Mouse (Mus musculus) adrenal gland, adult 2 months (tissue): Measurements from ENCODE around the gene Maip1. TPM values are rescaled to one million over a fixed set of nuclear protein-coding genes. Genes with fewer than 3 reads are reported as not detected.

ENCODE experiments used
- DNase-seq: peaks from one replicate; pipeline ENCODE4 v3.0.0; 2021
- polyA plus RNA-seq: library from polyadenylated mRNA; depleted of rRNA; stranded (reverse); fragments of >200 nt; gene quantifications from 2 replicates; pipeline ENCODE4 v1.2.3, GENCODE M21; 2012; rRNA removed
- total RNA-seq, 2 experiments: library from RNA; stranded (reverse); gene quantifications; 2 replicates each; pipeline ENCODE4 v1.2.3; 2021

Gene Maip1
- total and polyA plus RNA-seq, 3 experiments = 7.5 to 11.6 (median 10.3) TPM

GRCm38 (mm10) chr1:57428368-57429308, 22.5 kb downstream of the Maip1 start:
- peak; percentile 82 for DNase-seq

GRCm38 (mm10) chr1:57429786-57430483, 23.8 kb downstream of the Maip1 start:
- DNase-seq = peak; percentile 8

DNA sequence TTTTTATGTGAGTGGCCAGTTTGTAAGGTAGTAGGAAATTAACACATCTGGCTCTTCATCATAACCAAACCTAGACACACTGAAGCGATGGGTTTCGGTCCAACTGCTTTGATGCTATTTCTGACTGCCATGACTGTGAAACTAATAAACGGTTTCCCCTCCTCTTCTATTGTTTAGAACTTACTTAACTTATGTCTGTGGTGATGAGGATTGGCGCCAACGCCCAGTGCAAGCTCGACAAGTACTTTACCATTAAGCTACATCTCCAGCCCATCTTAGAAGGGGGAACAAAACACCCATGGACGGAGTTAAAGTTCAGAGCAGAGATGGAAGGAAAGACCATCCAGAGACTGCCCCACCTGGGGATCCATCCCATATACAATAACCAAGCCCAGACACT, 27.0 kb downstream of the Maip1 start:
- DNase-seq = no peak

DNA sequence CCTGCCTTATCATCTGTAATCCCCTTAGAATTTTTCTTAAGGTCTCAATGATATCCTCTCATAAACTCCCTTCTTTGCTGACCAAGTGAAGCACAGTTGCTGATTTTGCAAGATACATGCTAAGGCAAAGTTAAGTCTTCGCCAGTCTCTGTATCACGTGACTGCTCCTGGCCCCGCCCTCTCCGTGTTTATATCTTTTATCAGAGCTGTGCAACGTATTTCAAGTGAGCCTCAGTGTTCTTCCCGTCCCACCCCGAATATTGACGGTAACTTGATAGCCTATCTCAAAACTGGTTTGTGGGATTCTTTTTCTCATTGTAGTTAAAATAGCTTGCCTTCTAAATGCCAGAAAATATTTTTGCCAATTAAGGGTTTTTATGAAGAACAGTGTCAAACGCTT, 30.3 kb downstream of the Maip1 start:
- DNase-seq = peak; percentile 31

DNA sequence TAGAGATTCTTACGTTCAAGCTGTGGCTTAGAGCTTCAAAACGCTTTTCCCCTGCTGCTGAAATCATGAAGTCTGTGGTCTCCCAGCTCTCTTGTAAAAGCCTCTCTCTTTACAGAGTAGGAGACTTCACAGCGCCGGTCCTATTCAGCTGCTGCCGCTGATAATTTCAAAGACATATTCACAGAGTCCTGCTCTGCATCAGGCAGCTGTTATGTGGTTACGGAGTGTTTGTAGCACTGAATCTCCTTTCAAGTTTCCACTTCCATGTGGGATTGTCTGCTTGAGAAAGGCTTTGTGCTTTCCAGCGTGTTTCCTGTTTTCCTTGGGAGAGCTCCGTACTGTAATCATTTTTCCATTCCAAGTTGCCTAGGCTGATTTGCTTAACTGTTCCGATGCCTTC, 30.8 kb downstream of the Maip1 start:
- no peak for DNase-seq

GRCm38 (mm10) chr1:57439026-57439425, 32.9 kb downstream of the Maip1 start:
- no peak for DNase-seq

DNA sequence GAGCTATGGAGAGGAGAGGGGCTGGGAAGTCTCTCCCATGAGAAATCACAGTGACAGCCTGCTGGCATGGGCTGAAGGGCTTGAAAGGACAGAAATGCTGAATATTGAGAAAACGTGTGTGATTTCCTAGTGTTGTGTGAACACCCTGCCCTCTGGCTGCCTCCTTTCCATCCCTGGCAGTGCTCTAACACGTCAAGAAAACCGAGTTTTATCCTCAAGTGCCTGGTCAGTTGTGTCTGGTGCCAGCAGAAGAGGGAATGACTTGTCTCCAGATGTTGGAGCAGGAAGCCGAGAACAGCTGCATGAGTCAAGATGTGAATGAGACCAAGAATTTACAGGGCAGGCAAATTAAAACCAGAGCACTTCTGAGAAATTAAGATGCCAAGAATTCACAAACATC, 34.6 kb downstream of the Maip1 start:
- DNase-seq = no peak

- DNase-seq = no peak
Observed at GRCm38 (mm10) chr1:57445679-57446078, 39.6 kb downstream of the Maip1 start.

GRCm38 (mm10) chr1:57450241-57450640, 44.1 kb downstream of the Maip1 start:
- no peak for DNase-seq

DNA sequence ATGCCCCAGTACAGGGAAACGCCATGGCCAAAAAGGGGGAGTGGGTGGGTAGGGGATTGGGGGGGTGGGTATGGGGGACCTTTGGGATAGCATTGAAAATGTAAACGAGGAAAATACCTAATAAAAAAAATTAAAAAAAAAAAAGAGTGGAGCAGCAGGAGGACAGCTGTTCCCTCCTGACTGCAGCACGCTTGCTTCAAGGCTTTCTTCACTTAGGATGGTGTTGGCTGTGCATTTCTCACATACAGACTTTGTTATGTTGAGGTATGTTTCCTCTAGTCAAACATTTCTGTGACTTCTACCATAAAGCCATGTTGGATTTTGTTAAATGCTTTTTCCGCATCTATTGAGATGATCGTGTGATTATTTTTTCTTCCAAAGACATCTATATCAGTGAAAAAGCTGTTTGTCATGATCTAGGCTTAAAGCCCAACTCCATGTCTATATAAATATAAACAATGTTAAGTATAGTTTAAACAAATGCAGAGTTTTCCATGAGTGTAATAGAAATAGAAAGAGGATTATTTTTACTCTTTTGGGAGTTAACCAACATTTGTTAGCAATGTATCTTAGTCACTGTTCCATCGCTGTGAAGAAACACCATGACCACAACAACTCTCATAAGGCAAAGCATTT, 54.3 kb downstream of the Maip1 start:
- no peak for DNase-seq

Other genes with a start within 250 kb of the Maip1 start
- 1 to 10 TPM; 6.6 to 8.7 TPM for gene 1700066M21Rik, start 28.7 kb upstream of the Maip1 start, total RNA-seq
- 49.2 and 50.1 TPM in 2 replicates for gene 1700066M21Rik, start 28.7 kb upstream of the Maip1 start, polyA plus RNA-seq
- 10 to 100 TPM; 14.4 to 15.7 TPM for gene Tyw5, start 773 bp downstream of the Maip1 start, total RNA-seq
- gene Tyw5, start 773 bp downstream of the Maip1 start, polyA plus RNA-seq = 0.68 and 0.89 TPM in 2 replicates